Mouse (Mus musculus): Measurements from ENCODE around the gene Anxa4.

The Anxa4 gene

DNA sequence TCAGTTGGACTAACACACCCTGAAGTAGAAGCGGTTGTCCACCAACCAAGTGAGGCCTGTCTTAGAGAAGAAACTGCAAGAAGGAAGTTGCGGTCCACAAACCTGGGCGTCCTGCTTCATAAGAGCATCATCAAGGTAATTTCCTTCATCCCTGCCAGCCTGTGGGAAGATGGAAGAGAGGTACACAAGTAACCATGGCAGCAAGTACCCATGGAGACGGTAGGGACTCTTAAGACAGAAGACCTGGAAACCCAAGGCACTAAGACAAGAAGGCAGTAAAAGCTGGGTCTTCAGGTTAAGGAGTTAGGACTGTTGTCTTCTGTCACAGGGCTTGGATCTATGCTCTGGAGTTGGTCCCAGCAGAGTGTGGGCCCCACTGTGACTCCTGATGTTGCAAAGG lies 42.4 kb downstream of the Anxa4 start:
- DNase-seq (ENCODE audit: low read depth), result no peak

- DNase-seq (ENCODE audit: low read depth), result no peak
These were observed 43.6 kb downstream of the Anxa4 start for GRCm38 (mm10) chr6:86749817-86750216.

- peak; percentile 44 for DNase-seq (ENCODE audit: low read depth)
These were observed 46.2 kb downstream of the Anxa4 start for GRCm38 (mm10) chr6:86747171-86747570.

DNA sequence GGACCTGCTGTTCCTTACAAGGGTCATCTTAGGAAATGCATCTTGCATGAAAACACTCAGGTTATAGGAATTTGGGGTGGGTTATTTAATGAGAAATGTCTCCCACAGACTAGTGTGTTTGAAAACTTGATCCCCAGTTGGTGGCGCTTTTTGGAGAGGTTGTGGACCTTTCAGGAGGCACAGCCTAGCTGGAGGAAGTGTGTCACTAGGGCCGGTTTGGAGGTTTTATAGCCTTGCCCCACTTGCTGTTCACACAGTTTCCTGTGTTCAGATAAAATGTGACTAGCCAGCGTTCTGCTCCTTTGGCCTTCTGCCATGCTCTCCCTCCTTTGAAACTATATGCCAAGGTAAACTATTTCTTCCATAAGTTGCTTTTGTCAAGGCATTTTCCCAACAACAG lies 52.7 kb downstream of the Anxa4 start:
- no peak for DNase-seq (ENCODE audit: low read depth)

DNA sequence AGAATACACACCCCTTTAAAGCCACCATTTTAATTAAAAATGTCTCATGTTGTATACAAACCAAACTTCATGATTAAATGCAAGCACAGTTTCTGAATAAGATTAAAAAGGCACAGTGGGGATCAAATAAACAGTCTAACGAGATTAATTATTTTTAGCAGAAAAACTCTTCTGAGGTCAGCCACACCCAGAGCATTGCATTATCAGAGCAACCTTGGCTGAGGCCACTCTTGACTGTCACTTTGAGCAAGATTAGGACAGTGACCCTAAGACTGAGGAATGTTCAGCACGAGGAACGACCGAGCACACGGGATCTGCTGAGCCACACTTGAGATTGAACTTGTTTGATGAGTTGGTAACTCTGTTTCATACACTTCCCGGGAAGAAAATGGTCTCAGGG lies 56.6 kb downstream of the Anxa4 start:
- DNase-seq (ENCODE audit: low read depth), result no peak

- no peak for DNase-seq (ENCODE audit: low read depth)
These were observed 57.1 kb downstream of the Anxa4 start for GRCm38 (mm10) chr6:86736313-86736712.

DNA sequence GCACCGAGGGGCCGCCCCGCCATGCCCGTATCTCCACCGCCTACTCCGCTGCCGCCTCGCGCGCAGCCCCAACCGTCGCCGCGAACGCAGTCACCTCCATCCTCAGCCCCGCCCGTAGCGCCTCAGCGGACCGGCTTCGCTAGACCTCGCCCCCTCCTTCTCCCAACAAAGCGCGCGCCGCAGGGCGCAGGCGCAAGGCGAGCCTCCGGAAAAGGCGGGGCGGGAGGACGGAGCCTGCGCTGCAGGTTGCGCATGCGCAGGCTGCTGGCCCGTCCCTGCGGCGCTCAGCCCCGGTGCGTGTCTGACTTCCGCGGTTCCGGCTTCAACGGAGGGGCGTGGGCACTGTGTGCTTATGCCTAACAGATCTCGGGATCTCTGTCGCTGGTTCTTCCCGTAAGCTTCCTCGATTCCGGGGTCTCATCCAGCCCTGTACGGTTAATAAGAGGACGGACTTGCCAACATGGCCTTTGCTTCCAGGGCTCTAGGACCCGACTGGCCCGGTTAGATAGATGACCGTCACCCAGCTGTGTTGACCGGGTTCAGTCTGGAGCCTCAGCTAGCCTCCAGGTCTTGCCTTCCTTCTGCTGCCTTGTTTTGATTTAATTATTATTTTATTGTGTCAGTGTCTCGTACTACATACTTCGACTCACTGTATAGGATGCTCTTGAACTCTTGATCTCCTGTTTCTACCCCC lies 60.1 kb downstream of the Anxa4 start, which contains the start of gene Gmcl1:
Gmcl1 (minus strand) TSS at position 201 of the 694 bp plus-strand sequence.
- peak; percentile 95 for DNase-seq (ENCODE audit: low read depth)

DNA sequence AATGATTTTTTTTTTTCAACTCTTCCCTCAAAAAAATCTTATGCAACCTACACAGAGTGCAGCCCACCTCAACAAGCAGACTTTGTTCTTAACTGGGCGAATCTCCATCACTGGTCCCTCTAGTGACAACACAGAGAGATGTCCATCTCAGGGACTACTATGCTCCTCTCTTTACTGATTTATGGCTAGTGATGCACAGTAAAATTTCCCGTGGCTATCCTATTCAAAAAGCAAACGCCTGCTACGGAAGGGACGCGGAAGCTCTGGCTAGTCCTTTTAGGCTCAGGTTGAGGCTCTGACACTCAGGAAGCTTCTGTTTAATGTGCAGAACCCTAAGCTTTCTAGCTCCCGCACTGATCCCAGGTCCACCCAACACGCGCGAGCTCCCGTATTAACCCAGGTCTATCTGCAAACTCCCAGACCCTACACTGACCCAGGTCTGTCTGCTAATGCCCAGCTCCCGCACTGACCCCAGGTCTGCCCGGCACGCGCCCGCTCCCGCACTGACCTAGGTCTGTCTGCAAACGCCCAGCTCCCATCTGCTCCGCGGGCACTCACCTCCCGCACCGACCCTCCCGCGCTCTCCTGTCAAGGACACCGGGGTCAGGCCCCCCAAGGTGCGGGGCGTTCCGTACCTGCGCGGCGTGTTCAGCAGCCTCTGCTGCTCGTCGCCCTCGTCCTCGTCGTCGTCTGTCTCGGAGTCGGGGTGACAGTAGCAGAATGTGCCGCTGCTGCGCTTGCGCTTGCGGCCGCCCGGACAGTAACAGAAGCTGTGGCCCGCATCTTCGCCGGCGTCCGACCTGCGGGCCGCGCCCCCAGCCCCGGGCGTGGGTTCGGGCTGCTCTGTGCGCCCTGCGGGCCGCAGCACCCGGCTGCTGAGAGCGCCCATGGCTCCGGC lies 60.9 kb downstream of the Anxa4 start:
- DNase-seq (ENCODE audit: low read depth), result no peak

DNA sequence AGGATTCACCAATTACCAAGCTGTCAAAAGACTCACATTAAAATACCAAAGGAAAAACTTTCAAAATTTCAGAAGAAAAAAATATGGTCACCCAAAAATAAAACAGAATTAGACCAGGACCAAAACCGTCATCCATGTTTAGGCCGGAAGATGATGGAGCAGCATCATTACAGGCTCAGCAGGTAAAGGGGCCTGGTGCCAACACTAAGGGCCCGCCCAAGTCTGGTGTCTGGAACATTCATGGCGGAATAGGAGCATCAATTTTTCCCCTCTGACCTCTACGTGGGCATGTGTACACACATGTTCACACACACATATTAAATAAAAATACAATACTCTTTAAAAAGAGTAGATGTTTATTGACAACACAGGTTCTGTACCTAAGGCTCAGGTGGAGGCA lies 64.7 kb downstream of the Anxa4 start:
- no peak for DNase-seq (ENCODE audit: low read depth)

DNA sequence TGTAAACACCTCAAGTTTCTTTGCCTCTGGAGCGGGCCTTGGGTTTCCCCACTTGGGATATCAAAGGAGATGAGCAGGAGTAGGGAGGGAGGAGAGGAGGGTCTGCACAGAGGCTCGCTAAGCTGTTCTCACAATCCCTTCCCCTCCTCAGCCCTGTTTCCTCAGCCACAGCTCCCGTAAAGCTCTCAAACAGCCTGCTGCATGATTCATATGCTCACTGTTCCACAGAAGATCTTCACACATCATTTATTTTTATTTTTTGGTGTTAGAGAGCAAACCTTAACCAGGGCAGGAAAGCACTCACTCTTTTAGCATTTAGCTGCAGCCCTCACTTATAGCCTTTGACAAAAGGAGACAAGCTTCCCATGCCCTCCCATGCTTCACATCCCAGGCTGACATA lies 71.4 kb downstream of the Anxa4 start:
- DNase-seq (ENCODE audit: low read depth), result no peak

DNA sequence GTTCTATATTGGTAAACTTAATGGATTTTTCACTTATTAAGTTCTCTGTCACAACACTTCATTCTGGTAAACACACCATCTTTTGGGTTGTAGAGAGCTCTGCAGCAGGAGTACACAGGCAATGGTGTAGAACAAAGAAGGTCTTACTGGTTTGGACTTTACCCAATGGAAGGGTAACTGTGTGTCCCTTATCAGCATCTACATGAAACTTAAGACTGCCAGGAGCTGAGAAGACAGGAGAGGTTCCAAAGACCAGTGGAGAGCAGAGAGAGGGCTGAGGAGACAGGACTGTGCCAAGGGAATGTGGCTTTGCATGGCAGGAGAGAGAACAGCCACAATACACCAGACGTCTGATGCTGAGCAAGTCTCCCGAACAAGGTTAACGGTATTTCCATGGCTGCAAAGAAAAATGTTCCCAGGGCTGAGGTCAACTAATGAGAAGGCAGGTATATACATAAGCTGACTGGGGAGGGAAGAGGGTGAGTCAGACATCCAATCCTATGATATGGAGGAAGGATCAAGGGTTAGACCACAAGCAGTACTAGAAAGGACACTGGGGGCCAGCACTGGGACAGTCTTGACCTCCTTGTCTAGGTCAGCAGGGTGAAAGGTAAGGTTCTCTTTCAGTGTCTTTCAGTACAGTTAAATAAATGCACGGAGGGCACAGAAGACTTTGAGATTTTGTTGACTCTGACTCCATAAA lies 85.2 kb downstream of the Anxa4 start:
- DNase-seq (ENCODE audit: low read depth), result no peak

- no peak for DNase-seq (ENCODE audit: low read depth)
These were observed 90.8 kb downstream of the Anxa4 start for GRCm38 (mm10) chr6:86702577-86702976.

- DNase-seq (ENCODE audit: low read depth), result no peak
These were observed 95.5 kb downstream of the Anxa4 start for GRCm38 (mm10) chr6:86697903-86698302.

- DNase-seq (ENCODE audit: low read depth), result no peak
These were observed 97.2 kb downstream of the Anxa4 start for GRCm38 (mm10) chr6:86696213-86696612.

DNA sequence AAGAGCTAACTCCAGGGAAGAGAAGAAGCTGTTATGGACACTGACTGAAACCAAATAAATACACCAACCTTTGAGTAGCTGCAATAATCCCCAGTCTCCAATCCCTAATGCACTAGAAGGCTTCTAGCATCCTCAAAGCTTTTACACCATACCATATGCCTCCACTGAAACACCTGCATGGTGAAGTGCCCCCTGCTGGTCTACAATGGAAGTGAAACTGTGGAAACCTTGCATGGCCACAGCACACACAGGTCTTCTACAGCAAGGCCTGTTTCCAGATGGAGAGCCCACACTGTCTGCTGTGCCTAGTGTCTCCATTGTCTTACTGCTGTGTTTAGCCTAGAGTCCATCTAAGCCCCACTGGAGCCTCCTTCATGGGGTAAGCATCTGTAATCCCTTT lies 98.9 kb downstream of the Anxa4 start:
- peak; percentile 65 for DNase-seq (ENCODE audit: low read depth)

DNA sequence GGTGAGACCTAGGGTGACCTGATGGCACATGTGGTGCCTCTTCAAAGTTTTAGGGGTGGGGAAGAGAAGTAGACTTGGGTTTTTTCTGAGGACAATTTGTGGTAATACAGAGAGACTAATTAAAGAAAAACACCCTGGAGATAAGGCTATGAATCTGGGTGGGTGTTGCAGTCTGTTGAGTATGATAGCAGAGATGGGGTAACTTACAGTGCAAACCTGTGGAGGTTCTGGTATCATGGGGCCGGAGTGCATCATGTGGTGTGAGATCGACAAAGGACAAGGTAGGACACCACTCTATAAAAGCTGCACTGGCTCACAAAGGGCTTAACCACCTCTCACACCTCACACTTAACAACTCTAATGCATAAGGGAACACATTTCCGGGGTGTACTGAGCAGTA lies 103.7 kb downstream of the Anxa4 start:
- DNase-seq (ENCODE audit: low read depth), result no peak

DNA sequence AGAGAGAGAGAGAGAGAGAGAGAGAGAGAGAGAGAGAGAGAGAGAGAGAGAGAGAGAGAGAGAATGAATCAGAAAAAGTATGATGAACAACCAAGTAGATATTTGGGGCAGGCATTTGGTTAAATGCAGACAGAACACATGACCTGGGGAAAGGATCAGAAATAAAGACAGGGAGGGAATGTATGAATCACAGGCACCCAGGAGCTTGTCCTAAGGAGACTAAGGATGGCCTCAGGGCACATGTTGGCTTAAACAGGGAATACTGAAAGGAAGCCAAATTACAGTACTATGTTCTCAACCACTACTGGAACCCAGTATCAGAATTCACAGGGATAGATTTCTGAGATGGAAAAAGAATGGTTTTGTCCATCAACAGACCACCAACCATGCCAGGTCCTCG lies 106.4 kb downstream of the Anxa4 start:
- DNase-seq (ENCODE audit: low read depth), result no peak

Data from c-Kit-positive CD71-positive TER-119-negative erythroid progenitor cells, embryonic 14.5 days (primary cell).